Mouse (Mus musculus) heart, postnatal 0 days (tissue): ENCODE results near the gene Prrt1.

Experiments used
- CTCF ChIP-seq: IDR thresholded peaks from 2 replicates; pipeline ENCODE4 v1.5.1; 2016; ENCODE audit warnings: antibody characterized with exemption, control low read depth, low read depth
- EP300 ChIP-seq: IDR thresholded peaks from 2 replicates; pipeline ENCODE4 v1.6.1; 2016; ENCODE audit warnings: antibody characterized with exemption, low read depth

DNA sequence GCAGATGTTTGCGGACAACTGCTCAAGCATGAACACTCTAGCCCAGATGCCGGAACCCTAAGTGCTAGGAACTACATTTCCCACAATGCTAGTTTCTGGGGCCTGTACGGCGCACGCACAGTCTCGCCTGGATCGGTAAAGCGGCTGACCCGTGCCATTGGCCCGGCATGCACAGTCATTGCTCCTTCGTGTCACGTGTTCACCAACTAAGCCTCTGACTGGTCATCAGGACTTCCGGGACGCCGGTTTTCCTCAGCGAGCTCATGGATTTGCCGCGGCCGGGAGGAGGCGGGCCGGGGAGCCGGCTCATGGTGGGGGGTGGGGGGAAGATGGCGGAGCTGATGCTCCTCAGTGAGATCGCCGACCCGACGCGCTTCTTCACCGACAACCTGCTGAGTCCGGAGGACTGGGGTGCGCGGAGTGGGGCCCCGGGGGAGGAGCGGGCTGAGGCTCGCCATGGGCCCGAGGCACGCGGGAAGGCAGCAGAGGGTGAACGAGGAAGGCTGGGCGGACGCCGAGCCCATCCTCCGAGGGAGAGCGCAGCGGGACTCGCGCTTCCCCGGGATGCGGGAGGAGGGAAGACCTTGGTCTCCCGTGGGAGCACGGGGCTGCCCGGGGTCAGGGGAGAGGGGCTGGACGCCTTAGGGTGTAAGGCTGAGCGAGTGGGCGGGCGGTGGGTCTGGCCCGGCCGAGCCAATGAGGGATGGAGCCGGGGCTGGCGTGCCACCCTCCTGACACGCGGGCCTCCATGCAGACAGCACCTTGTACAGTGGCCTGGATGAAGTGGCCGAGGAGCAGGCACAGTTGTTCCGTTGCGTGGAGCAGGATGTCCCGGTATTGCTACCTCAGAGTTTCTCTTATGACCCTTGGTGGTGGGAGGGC lies 17.8 kb downstream of the Prrt1 start, which contains the start of gene Atf6b:
- no peak for TF ChIP-seq CTCF
- no peak for TF ChIP-seq EP300
